ENCODE assay signal across 8 mouse cellular contexts in the genomic region with DNA sequence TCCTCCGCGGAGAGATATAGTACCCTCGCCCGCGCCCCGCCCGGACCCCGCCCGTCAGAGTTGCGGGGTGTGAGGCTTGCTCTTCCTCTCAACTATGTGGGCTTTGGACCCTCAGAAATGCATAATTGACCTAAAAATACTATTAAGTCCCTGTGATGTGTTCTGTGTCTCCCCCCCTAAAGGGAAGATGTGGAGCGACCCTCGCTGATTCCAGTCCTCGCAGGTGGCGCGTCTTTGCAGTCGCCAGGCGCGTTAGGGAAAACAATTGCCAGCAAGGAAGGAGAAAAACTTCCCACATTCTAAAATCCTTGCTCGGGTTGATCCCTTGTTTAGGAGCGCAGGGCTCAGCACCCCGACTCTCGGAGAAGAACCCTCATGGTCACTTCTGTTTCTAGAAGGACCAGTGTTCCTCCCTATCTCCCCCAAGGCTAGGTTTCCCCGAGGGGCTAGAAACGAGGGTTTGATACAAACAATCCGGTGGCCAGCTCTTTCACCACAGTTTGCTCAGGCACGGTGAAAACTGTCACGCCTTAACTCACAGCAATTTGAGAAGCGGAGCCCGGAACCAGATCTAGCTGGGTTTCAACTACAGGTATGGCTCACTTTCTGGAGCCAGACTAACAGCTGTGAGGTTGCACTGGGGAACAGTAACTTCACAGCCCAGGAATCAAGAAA. TPM values are rescaled to one million over a fixed set of nuclear protein-coding genes. Genes with fewer than 3 reads are reported as not detected.
DNase-seq lines count a peak whose midpoint lies in the region; ATAC-seq lines count a peak whose summit lies in the region.

No protein-coding gene starts in this region.

- peak overlapping the region; percentile 76 for H3K4me3 ChIP-seq in heart, embryonic 16.5 days (ENCODE audit: low read length)
- peak overlapping the region; percentile 60 for H3K4me3 ChIP-seq in midbrain, embryonic 13.5 days (replicated peaks)

- no peaks in the 10 kb centered on the region for H3K36me3 ChIP-seq in heart, embryonic 16.5 days (ENCODE audit: control insufficient read depth, insufficient read depth)
- H3K36me3 ChIP-seq in midbrain, embryonic 13.5 days, result no peaks in the 10 kb centered on the region

- H3K9ac ChIP-seq in heart, embryonic 16.5 days (ENCODE audit: low read length), result peak overlapping the region; percentile 90
- H3K9ac ChIP-seq in midbrain, embryonic 13.5 days (replicated peaks), result peak overlapping the region; percentile 78

- WGBS in heart, embryonic 16.5 days, result 3% methylated on average over 29 of the region's 29 CpGs
- WGBS in midbrain, embryonic 13.5 days, result 2% methylated on average over 29 of the region's 29 CpGs

- H3K4me1 ChIP-seq in heart, embryonic 16.5 days (ENCODE audit: control insufficient read depth, insufficient read depth, low read length), result peaks cover 8% of the 10 kb centered on the region; the same call in 1 of the 2 replicates
- peaks cover 18% of the 10 kb centered on the region for H3K4me1 ChIP-seq in midbrain, embryonic 13.5 days (replicated peaks)

- no peak for ATAC-seq in heart, embryonic 16.5 days (replicated peaks; ENCODE audit: extremely low read depth, insufficient read depth, low FRiP score)
- ATAC-seq in midbrain, embryonic 13.5 days, result no peak
- no peak for ATAC-seq in megakaryocyte progenitor cell, adult 5-6 weeks (replicated peaks; ENCODE audit: poor library complexity)

- no peaks in the 10 kb centered on the region for H3K27me3 ChIP-seq in heart, embryonic 16.5 days (ENCODE audit: control insufficient read depth, insufficient read depth, low read length)
- no peaks in the 10 kb centered on the region for H3K27me3 ChIP-seq in midbrain, embryonic 13.5 days

- peaks cover under 1% of the 10 kb centered on the region; the same call in 1 of the 2 replicates for H3K9me3 ChIP-seq in heart, embryonic 16.5 days (replicated peaks; ENCODE audit: control insufficient read depth, low read length)
- no peaks in the 10 kb centered on the region for H3K9me3 ChIP-seq in midbrain, embryonic 13.5 days

- peak; percentile 31 for DNase-seq in ovary, postnatal 14 days (ENCODE audit: low spot score)
- DNase-seq in ovary, adult 18-20 months (ENCODE audit: low spot score), result no peak
- DNase-seq in brain, adult 2 months (ENCODE audit: low read depth, low spot score), result peak; percentile 66
- peak; percentile 47 to 67 for DNase-seq in kidney, postnatal 4 days
- no peak for DNase-seq in right cerebral cortex, postnatal 4 days

- H3K4me2 ChIP-seq in heart, embryonic 16.5 days (ENCODE audit: low read depth, low read length), result peak overlapping the region; percentile 98
- H3K4me2 ChIP-seq in midbrain, embryonic 13.5 days (replicated peaks), result peak overlapping the region; percentile 82

- peak overlapping the region; percentile 98 for H3K27ac ChIP-seq in heart, embryonic 16.5 days (ENCODE audit: low read length)
- H3K27ac ChIP-seq in midbrain, embryonic 13.5 days, result peak overlapping the region; percentile 99

RNA-seq across cellular contexts. Expression of gene Calm1, which starts 11.3 kb away (rescaled TPM):
- 756 and 762 TPM in 2 replicates for polyA plus RNA-seq in heart, embryonic 16.5 days (2015; fragmentation: Nextera tagmentation; extraction: Ambion mirVana)
- 2,058 and 2,203 TPM in 2 replicates for polyA plus RNA-seq in midbrain, embryonic 13.5 days (2015; fragmentation: Nextera tagmentation; extraction: Ambion mirVana)
- 340 and 447 TPM in 2 replicates for total RNA-seq in megakaryocyte progenitor cell, adult 5-6 weeks (2015)
- total RNA-seq in megakaryocyte progenitor cell, adult 5-6 weeks (2017), result 536 and 549 TPM in 2 replicates

RNA-seq across cellular contexts. Expression of gene Nrde2, which starts 28.4 kb away (rescaled TPM):
- polyA plus RNA-seq in heart, embryonic 16.5 days (2015; fragmentation: Nextera tagmentation; extraction: Ambion mirVana), result 8.6 and 9.8 TPM in 2 replicates
- polyA plus RNA-seq in midbrain, embryonic 13.5 days (2015; fragmentation: Nextera tagmentation; extraction: Ambion mirVana), result 14.2 and 14.3 TPM in 2 replicates
- total RNA-seq in megakaryocyte progenitor cell, adult 5-6 weeks (2015), result 5.9 and 6.5 TPM in 2 replicates
- 24.0 and 29.9 TPM in 2 replicates for total RNA-seq in megakaryocyte progenitor cell, adult 5-6 weeks (2017)

Comparison
In these comparisons a context has a peak if more than half of its experiments do, and no peak if none do; other contexts are left out.
1. DNase-seq: peak in ovary, postnatal 14 days (single experiment), brain, adult 2 months (single experiment) and kidney, postnatal 4 days (2 of 2); none in ovary, adult 18-20 months (single experiment) and right cerebral cortex, postnatal 4 days (single experiment).